Mouse (Mus musculus) lung, postnatal 4 days (tissue): ENCODE measurements around the gene Dhtkd1.
"Not testable (repeated sequence)": the region's sequence is repeated elsewhere in the genome, so short reads cannot be mapped to it uniquely, and the experiment has no call there.

Source experiments
- DNase-seq, 2 experiments: peaks; one replicate each; pipeline ENCODE4 v3.0.0; 2021

The Dhtkd1 gene

DNA sequence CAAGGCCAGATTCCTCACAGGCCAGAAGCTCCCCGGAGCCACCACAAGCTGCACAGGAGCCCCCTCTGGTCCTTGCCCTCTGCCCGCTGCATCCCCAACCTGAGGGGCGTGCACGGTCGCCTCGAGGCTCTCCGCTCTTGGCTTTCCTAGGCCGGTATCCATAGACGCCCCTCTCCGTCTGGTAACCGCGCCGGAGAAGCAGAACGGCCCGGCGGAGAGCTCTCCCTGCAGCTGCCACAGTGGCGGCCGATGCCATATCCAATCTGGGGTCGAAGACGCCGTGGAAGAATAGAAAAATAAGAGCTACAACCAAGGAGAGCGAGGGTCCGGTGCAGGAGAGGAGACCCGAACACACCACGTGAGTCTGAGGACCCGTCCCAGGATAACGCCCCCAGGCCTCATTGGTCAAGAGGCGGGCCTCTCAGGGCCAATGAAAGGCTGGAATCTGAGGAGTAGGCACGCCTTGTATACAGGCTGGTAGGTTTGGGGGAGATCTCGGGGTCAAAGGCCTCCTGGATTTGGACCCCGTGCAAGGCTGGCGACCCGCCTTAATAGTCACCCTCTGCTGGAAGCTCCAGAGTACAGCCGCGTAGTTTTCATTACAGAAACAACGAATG, at the start of gene Dhtkd1:
TSS of gene Dhtkd1 (minus strand) at position 377 of the 617 bp plus-strand sequence.
- DNase-seq = peak; percentile 47 to 57

DNA sequence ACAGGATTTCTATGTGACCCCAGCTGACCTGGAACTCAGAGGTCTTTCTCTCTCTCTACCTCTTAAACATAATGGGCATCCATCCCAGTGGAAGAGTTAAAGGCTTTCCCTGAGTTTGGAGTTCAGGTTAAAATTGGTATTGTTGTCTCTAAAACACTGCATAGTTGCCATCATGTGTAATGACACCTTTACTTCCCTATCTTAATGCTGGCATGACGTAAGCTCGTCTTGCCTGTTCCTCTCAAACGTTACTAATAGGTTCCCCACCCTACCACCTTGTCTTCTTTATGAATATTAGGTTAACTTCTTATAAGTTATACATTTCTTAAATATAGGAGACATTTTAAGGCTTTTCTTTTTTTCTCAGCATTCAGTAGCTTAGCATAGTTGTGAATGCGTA, 34.9 kb upstream of the Dhtkd1 start:
- no peak for DNase-seq

DNA sequence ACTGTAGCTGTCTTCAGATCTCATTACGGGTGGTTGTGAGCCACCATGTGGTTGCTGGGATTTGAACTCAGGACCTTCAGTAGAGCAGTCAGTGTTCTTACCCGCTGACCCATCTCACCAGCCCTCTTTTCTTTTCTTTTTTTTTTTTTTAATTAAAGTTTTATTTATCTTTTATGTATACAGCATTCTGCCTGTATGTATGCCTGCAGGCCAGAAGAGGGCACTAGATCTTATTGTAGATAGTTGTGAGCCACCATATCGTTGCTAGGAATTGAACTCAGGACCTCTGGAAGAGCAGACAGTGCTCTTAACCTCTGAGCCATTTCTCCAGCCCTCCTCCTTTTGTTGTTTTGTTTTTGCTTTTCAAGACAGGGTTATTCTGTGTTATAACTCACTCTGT, 28.0 kb upstream of the Dhtkd1 start:
- DNase-seq = not testable (repeated sequence)

DNA sequence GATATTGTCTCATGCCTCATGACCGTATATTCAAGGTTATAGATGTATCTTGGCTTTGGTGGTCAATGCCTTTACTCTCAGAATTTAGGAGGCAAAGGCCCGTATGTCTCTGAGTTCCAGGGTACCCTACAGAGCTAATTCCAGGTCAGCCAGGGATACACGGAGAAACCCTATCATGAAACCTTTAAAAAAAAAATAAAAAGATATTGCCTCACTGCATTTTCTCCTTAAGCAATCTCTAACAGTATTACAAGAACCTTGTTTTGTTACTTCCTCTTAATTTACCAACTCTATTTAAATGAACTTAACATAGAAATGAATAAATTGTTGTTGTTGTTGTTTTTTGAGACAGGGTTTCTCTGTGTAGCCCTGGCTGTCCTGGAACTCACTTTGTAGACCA, 23.4 kb upstream of the Dhtkd1 start:
- DNase-seq = no peak

DNA sequence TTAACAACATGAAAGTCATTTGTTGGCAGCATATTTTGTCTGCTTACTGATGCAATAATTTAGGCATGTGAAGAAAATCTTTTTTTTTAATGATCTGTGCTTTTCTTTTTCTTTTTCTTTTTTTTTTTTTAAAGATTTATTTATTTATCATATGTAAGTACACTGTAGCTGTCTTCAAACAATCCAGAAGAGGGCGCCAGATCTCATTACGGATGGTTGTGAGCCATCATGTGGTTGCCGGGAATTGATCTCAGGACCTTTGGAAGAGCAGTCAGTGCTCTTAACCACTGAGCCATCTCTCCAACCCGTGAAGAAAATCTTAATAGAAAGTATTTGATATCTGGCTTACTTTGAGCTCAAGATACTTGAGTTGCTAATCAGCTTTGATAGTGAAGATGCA, 21.1 kb upstream of the Dhtkd1 start:
- DNase-seq = not testable (repeated sequence)

DNA sequence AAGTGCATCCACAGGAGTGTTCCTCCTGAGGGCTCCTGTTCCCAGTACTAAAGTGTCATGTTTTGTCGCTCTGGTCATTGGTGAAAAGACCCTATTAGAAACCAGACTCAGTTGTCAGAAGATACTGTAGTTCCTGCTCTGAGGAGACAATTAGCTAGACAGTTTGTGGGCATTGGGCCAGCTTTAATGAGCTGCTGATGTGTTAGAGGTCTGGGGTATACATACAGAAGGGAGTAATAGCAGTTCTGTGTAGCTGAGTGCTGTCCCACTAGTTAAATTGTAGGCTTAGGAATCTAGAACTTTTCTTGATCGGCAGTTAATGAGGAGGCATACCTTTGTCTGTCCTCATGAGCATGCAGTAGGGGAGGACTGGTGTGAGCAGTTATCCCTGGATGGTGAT, 19.7 kb upstream of the Dhtkd1 start:
- no peak for DNase-seq

DNA sequence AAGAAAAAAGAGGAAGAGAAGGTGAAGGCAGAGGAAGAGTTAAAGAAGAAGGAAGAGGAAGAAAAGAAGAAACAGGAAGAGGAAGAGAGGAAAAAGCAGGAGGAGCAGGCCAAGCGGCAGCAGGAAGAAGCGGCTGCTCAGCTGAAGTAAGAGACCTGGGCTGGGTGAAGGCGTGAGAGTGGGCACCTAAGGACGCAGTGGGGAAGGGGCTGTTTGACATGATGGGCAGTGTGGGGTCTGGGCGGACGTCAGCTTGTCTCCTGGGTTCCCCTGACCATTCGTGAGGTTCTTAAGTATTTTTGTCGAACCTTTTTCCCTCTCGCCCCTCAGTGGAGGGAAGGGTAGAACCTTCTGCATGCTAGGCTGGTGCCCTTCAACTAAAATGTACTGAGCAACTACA, 15.1 kb upstream of the Dhtkd1 start:
- DNase-seq = no peak

DNA sequence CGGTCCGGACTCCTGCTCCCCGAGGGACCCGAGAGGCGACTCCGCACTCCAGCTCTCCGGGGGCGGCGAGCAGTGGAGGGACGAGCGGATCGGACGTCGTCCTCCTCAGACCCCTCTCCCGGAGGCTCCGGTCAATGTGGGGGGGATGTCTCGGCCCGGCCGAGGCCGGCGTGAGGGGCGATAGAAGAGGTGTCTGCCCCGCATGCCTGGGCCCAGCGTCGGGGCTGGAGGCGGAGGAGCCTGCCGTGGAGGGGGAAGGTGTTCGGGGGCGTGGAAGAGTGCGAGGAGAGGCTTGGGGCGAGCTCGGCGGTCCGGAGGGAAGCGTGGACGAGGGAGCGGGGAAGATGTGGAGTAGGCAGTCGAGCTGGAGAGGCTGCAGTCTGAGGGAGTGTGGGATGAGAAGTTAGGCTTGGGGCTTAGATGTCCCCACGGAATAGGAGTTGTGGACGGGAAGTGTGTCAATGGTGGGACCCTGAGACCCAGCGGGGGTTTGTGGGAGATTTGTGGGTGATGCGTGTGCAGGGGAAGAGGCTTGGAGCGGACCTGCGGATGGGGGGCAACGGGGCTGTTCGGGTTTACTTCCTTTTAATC, 9.1 kb upstream of the Dhtkd1 start:
- no peak for DNase-seq

DNA sequence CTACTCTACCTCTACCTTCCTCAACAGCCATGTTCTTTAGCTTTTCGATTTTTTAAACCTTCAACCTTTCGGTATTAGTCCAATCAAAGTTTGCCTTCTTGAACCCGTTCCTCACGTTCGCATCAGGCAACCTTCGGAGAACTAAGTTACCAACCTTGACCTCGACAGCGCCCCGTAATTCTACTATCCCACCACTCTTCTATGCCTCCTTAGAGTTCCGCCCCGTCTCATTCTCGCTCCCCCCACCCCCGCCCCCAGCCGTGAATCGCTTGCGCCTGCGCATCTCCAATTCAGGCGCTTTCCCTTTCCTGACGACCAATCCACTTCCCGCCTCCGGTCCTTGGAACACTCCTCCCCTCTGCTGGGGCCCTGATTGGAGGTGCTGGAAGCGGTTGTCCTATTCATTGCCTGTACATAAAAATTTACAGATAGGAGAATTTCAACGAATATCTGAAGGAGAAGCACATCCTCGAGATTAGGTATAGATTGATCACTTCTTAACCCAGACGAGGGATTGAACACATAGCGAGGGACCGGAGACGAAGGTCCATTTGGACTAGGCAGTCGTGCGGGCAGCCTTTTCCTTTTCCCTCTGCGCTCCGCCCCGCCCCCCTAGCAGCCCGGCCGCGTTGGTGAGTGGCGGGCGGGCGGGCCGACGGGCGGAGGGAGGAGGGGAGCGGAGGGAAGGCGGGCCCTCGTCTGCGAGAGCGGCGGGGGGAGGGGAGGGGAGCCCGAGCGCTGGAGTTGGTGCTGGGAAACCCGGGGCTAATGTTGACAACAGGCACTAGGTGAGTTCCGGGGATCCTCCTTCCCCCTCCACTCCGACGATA, 8.4 kb upstream of the Dhtkd1 start, which contains the start of gene Upf2:
TSS of gene Upf2 (plus strand) at position 704 of the 830 bp plus-strand sequence.
- peak; percentile 95 to 96 for DNase-seq

DNA sequence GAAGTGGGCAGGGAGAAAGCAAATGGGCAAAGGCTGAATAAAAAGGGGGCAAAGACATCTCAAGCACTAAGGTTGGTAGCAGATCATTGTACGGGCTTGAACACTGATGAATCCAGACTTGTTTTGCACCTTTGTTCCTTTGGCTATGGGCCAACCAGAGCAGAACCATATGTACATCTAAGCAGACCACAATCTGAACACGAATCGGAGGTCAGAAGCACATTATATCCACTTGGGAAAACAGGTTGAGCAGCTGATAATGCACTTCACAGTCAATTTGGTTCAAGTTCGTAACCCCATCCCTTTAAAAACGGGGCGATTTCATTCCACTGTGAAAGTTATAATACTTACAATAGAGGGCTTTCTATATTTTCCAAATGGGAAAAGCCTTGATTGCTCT, 7.7 kb upstream of the Dhtkd1 start:
- peak in 1 of 2 experiments; percentile 20 for DNase-seq

DNA sequence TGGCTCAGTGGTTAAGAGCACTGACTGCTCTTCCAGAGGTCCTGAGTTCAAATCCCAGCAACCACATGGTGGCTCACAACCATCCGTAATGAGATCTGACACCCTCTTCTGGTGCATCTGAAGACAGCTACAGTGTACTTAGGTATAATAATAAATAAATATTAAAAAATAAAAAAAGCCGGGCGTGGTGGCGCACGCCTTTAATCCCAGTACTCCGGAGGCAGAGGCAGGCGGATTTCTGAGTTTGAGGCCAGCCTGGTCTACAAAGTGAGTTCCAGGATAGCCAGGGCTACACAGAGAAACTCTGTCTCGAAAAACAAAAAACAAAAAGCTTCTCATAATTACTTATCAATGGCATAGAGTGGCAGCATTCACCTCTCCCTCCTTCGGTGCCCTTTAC, 7.2 kb upstream of the Dhtkd1 start:
- DNase-seq = not testable (repeated sequence)

DNA sequence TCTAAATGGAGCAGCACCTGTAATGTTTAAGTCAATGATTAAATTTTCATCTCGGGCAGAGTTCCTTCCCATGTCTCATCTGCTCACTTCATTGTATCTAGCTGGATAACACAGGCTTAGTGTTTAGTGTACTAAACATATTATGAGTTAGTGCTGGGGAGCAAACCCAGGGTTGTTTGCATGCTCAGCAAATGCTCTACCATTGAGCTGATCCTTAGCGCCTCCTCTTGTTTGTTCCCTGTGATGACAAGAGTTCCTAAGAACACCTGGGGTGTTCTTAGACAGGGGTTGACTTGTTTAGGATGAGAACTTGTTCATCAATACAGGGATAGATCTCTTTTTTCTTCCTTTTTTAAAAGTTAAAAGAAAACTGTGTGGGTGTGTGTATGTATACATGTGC, 6.4 kb upstream of the Dhtkd1 start:
- no peak for DNase-seq

DNA sequence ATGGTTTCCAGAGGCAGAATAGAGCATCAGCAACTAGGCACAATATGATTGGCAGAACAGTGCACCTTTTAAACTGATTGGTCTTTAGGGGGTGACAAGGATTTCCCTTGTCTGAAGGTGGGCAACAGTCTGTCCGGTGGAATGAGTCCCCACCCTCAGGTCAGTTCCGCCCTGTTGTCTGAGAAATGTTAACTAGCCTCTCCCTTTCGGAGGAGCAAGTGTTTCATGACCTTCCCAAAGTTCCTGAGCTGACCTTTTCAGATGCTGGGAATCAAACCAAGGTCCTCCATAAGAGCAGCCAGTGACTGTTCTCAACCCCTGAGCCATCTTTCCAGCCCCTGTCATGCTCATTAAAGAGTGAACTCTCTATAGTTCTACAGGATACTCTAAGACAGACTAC, 4.3 kb upstream of the Dhtkd1 start:
- DNase-seq = no peak

DNA sequence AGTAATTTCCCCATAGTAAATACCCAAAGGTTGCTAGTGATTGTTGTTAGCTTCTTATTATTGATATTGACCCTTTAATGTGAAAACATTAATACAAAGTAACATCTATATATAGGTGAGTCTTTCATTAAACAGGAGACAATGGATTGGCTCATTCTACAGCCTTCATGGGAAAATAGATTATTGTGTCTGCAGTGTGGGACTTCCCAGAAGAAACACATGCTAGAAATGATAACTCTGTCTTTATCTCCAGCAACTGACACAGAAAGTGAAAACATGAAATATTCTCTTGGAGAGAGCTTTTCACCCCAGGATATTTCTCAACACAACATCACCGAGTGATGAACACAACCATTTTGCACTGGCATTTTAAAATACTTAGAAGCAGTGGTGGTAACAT, 3.0 kb upstream of the Dhtkd1 start:
- DNase-seq = no peak

DNA sequence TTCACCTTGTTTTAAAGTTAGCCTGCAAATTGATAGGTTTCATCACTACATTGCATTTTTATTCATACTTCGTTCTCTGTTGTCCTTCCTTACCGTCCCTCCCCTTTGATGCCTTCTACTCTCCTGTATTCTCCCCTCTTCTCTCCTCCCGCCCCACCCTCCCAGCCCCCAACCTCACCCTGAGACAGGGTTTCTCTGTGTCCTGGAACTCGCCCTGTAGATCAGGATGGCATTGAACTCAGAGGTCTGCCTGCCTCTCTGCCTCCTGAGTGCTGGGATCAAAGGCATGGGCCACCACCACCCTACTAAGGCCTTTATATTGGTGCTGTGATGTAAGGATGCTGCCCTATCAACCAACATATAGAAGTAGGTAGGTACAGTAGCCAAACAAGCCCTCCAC, 479 bp upstream of the Dhtkd1 start:
- no peak for DNase-seq

DNA sequence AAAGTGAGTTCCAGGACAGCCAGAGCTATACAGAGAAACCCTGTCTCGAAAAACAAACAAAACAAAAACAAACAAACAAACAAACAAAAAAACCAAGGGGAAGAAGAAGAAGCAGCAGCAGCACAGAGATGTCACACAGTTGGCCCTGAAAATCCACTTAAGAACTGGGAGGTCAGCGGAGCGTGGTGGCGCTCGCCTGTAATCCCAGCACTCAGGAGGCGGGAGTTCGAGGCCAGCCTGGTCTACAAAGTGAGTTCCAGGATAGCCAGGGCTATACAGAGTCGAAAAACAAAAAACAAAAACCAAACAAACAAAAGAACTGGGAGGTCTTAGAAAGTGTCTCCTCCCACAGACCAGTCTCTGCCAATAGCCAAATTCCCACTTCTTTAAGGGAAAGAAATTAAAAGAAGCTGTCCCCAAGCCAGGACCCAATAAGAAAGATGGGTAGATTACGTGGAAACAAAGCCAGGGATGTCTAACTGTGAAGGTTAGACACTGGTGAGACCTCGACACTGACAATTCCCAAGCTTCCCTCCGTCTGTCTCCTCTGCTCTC, 654 bp downstream of the Dhtkd1 start:
- DNase-seq = no peak

DNA sequence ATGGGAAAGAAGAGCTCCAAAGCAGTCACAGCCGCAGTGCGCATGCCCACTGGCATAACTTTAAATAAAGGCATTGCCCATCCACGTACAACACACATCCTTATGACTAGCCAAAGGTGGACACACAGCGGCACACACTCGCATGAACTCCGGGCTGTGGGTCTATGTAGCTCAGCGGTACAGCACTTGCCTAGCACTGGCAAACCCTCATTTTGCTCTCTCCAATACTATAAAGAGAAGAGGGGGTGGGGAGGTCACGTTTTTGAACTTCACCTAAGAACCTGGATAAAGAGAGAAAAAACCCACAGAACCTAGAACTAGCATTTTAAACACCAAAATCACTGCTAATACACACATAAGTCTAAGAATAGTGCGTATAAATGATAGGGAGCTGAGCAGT, 1.7 kb downstream of the Dhtkd1 start:
- no peak for DNase-seq

DNA sequence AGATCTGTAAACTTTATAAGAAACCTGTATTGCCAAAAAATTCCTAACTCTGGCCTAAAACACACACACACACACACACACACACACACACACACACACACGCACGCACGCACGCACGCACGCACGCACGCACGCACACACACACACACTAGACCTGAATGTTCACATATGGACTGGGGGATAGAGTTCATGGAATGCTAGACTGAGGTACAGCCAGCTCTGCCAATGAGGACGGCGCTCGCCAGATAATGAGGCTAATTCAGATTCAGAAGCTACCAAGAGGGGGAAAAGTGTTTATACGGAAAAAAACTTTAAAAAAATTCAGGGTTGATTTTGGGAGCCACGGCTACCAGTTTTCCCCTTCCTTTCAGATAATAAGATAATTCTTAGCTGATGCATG, 2.7 kb downstream of the Dhtkd1 start:
- DNase-seq = no peak

DNA sequence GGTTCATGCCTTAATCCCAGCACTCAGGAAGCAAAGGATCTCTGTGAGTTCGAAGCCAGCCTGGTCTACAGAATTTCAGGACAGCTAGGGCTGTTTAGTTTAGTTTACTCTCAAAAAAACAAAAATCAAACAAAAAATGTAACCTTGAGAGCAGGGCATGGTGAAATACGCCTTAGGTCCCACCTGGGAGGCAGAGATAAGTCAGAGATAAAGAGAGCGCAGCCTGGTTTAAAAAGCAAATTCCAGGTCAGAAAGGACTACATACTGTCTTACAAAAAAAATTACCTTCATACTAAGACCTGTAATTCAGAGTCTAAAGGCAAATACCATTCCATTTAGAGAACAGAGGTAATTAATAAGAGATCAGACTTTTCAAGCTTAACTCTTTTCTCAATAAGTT, 3.3 kb downstream of the Dhtkd1 start:
- no peak for DNase-seq

DNA sequence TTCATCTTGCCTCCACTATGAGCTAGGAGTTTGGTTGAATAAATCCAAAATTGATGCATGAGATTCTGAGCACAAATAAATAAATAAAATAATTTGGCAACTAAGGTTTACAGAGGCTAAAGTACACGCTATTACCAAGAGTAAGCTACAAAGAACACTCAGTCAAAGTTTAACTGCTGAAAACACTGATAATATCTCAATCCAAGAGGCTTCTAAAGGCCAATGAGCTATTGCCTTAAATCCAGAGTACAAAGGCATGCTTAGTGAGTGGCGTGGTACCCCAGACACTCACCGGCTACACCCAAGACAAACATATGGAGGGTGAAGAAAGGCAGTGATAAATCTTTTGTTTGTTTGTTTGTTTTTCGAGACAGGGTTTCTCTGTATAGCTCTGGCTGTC, 6.0 kb downstream of the Dhtkd1 start:
- DNase-seq = no peak

DNA sequence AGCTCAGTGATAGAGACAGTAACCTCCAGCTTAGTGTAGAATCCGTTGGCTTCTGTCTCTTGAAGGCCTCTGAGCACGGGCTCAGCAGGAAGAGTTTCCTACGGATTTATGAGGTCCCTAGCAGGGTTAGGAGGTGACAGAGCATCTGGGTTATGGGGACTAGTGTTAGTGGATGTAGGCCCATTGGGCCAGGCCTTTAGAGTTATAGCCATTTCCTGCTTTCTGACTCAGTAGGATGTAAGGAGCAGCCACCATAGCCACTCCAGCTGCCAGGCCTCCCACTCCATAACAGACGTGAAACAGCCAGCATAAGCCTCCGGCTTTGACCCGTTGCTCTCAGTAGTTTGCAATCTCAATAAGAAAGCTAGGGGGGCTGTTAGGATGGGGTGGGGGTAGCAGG, 6.5 kb downstream of the Dhtkd1 start:
- no peak for DNase-seq

DNA sequence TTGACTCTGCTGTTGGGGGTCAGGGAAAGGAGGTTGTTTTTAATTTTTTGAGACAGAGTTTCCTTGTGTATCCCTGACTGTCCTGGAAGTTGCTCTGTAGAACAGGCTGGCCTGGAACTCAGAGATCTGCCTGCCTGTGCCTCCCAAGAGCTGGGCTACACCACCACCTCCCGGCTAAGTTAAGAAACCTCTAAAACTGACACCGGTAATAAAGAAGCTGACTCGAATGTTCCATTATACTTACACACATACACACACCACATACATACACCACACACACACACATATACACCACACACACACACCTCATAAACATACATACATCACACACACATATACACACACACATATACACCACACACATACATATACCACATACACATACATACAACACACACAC, 7.7 kb downstream of the Dhtkd1 start:
- DNase-seq = no peak

DNA sequence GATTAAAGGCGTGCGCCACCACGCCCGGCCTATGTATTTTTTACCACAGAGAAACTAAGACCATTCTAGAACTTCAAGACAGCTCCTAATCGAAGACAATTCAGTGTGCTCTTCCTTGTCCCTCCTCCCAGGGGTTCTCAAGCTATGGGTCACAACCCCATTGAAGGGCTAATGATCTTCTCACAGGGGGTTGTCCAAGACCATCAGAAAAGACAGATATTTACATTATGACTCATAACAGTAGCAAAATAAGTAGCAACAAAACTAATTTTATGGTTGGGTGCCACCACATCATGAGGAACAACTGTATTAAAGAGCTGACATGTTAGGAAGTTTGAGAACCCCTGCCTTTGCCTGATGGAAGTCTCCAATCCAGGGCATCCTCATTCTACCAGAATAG, 10.7 kb downstream of the Dhtkd1 start:
- DNase-seq = no peak
